10 mouse cellular contexts compared by ENCODE assay signal in the genomic region with DNA sequence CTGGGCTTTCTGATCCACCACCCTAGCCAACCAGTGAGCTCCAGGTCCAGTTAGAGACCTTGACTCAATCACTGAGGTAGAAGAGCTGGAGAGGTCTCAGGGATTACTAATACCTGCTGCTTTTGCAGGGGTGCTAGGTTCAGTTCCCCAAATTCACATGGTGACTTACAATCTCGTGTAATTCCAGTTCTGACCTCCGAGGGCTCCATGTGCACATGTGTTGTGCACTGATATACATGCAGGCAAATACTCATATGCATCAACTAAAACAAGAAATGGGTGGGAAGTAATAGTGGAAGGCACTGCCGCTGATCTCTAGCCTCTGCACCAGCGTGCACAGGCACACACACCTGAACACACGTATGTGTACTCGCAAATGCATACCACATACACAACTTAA. TPM values are rescaled to one million over a fixed set of nuclear protein-coding genes. Genes with fewer than 3 reads are reported as not detected.
DNase-seq lines count a peak whose midpoint lies in the region; ATAC-seq and TF ChIP-seq lines count a peak whose summit lies in the region.
"Had no signal": no experiment of that assay in that cellular context is flagged by ENCODE, and none has a peak within 500 bp of the region (broad histone marks: within the 10 kb centered on the region; RNA-seq: fewer than 3 reads in every experiment).

No protein-coding gene starts in this region.

- TF ChIP-seq CTCF in intestine, postnatal 0 days (IDR thresholded peaks at IDR 0.05; ENCODE audit: low read depth) = peak; percentile 59

- no peak for ATAC-seq in intestine, postnatal 0 days
- no peak for ATAC-seq in intestine, embryonic 15.5 days
- ATAC-seq in megakaryocyte, adult 5-6 weeks (ENCODE audit: poor library complexity, severe bottlenecking) = peak; percentile 71
- ATAC-seq: forebrain, embryonic 16.5 days had no signal

- H3K4me1 ChIP-seq in intestine, postnatal 0 days (replicated peaks; ENCODE audit: control insufficient read depth, insufficient read depth, low read length) = no peaks in the 10 kb centered on the region
- H3K4me1 ChIP-seq in intestine, embryonic 15.5 days (replicated peaks) = no peaks in the 10 kb centered on the region
- H3K4me1 ChIP-seq: limb, embryonic 15.5 days had no signal

- peak; percentile 39 to 43 for DNase-seq in cerebellum, adult 18-20 months
- DNase-seq in cerebellum, adult 8-10 months = no peak
- DNase-seq in B cell, adult 2 months = peak; percentile 15 to 31
- no peak for DNase-seq in adipocyte (ENCODE audit: low spot score)
- DNase-seq in natural killer cell, adult 2 months (ENCODE audit: low spot score in 2 of 2) = no peak

- no peaks in the 10 kb centered on the region for H3K9me3 ChIP-seq in intestine, postnatal 0 days (ENCODE audit: control insufficient read depth)
- H3K9me3 ChIP-seq in intestine, embryonic 15.5 days = no peaks in the 10 kb centered on the region
- H3K9me3 ChIP-seq: limb, embryonic 15.5 days had no signal

- 76% methylated on average over 6 of the region's 6 CpGs for WGBS in intestine, postnatal 0 days
- 81% methylated on average over 6 of the region's 6 CpGs for WGBS in intestine, embryonic 15.5 days

- H3K27ac ChIP-seq in intestine, postnatal 0 days (ENCODE audit: low read depth, low read length) = no peak overlapping the region
- H3K27ac ChIP-seq in intestine, embryonic 15.5 days = no peak overlapping the region
- H3K27ac ChIP-seq: limb, embryonic 15.5 days had no signal

- H3K4me2 ChIP-seq in intestine, postnatal 0 days (replicated peaks; ENCODE audit: low read depth) = no peak overlapping the region
- H3K4me2 ChIP-seq in intestine, embryonic 15.5 days (replicated peaks) = no peak overlapping the region
- H3K4me2 ChIP-seq: limb, embryonic 15.5 days had no signal

- no peak overlapping the region for H3K9ac ChIP-seq in intestine, postnatal 0 days (ENCODE audit: low read depth, low read length)
- H3K9ac ChIP-seq in intestine, embryonic 15.5 days = no peak overlapping the region
- H3K9ac ChIP-seq: limb, embryonic 15.5 days had no signal

- no peaks in the 10 kb centered on the region for H3K27me3 ChIP-seq in intestine, postnatal 0 days (replicated peaks; ENCODE audit: control insufficient read depth, insufficient read depth, low read length)
- no peaks in the 10 kb centered on the region for H3K27me3 ChIP-seq in intestine, embryonic 15.5 days (replicated peaks)
- H3K27me3 ChIP-seq: limb, embryonic 15.5 days had no signal

- no peak overlapping the region for H3K4me3 ChIP-seq in intestine, postnatal 0 days (ENCODE audit: low read depth, low read length)
- H3K4me3 ChIP-seq in intestine, embryonic 15.5 days (replicated peaks) = no peak overlapping the region
- H3K4me3 ChIP-seq: limb, embryonic 15.5 days had no signal

- H3K36me3 ChIP-seq in intestine, postnatal 0 days (ENCODE audit: control insufficient read depth, insufficient read depth) = no peaks in the 10 kb centered on the region
- H3K36me3 ChIP-seq in intestine, embryonic 15.5 days = no peaks in the 10 kb centered on the region
- H3K36me3 ChIP-seq: limb, embryonic 15.5 days had no signal

RNA-seq across cellular contexts. Expression of gene Plek2, which starts 40.4 kb away (rescaled TPM):
- 21.5 and 23.5 TPM in 2 replicates for polyA plus RNA-seq in intestine, postnatal 0 days (2015; fragmentation: Nextera tagmentation; extraction: Ambion mirVana)
- polyA plus RNA-seq in intestine, embryonic 15.5 days (2015; fragmentation: Nextera tagmentation; extraction: Ambion mirVana) = 24.3 and 24.9 TPM in 2 replicates
- not detected in 2 replicates for total RNA-seq in megakaryocyte, adult 5-6 weeks (2015)
- total RNA-seq in megakaryocyte, adult 5-6 weeks (2017) = not detected in 2 replicates

Comparison
In these comparisons a context has a peak if more than half of its experiments do, and no peak if none do; other contexts are left out.
1. DNase-seq: peak in cerebellum, adult 18-20 months (2 of 2) and B cell, adult 2 months (2 of 2); none in cerebellum, adult 8-10 months (single experiment), adipocyte (single experiment) and natural killer cell, adult 2 months (0 of 2).